Mouse (Mus musculus): ENCODE results near the gene Rnf212.

Rnf212 gene

DNA sequence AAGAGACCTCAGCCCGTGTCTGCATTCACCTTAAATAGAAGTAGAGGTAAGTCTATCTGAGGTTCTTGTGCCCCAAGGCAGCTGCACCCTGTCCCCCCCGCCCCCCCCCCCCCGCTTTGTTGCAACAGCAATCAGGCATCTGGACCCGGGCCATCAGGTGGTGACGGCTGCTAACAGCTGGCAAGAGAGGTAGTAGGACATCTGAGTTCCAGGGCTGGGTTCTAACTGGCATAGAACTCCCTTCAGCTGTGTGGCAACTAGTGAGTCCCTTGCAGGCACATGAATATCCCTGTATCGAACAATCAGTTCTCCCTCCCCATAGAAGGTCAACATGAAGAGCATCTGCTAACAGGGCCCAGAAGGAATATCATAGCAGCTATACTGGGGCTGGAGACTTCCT, 62.8 kb downstream of the Rnf212 start:
- DNase-seq = no peak

DNA sequence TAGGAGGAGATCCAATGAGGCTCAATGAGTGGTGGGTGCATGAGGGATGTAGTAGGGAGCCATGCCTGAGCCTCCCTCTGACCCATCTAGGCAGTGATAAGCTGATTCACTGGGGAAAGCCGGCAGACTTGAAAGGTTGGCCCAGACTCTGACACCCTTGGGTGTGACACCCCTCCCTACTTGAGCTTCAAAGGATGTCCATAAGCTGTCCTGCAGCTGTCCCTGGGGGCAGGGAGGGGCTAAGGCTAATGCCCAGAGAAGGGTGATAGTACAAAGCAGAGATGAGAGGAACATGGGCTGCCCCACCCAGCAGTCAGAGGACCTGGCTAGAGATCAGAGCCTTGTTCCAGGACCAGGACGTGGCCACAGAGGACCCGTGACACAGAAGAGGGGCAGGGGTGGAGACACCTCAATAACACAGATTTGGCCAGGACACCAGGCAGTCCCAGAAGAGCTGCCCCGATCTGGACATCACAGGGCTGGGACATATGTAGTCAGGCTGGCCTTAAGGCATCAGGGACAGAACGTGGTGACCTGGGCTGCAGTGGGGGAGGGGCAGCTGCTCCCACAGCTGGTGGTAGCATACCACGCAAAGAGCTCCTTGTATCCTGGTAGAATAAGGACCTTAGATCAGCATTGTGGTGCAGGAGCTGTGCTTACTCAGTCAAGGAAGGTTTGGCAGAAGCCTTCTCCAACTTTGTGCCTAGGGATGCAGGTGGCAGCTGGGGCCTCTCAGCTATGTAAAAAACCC, 65.6 kb downstream of the Rnf212 start:
- no peak for DNase-seq

DNA sequence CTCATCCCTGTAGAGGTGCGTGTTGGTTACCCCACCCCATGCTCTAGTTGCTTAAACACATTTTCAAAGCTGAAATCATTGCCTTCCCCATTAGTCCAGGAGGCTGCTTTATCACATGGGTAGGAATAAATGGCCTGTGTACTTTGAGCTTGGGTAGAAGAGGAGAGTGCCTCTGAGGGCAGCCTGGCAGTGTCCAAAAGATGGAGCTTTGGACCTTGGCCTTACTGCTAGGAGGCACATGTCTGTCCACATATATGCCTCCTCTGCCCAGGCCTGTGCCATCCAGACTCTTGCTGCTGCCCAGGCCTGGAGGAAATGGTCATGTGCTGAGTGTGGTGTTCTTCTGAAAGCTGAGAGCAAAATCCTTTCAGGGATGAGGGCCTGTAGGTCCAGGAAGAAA, 66.4 kb downstream of the Rnf212 start:
- DNase-seq = no peak

DNA sequence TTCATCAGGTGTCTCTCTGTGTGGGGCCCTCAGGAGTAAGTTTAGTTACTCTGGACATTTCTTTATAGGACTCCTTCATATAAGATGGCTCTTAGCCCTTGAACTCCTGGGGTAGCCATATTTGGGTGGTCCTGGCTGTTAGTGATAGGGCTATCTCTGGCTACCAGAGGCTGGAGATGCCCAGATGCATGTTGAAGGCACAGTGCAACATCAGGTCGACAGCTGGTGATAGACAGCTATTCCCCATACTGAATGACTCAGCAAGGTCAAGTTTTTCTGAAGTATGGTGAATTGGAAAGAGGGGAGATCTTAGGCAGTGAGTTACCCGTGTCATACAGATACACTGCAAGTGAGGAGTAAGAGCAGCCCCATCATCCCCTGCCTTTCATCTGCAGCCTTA, 67.0 kb downstream of the Rnf212 start:
- DNase-seq = no peak

DNA sequence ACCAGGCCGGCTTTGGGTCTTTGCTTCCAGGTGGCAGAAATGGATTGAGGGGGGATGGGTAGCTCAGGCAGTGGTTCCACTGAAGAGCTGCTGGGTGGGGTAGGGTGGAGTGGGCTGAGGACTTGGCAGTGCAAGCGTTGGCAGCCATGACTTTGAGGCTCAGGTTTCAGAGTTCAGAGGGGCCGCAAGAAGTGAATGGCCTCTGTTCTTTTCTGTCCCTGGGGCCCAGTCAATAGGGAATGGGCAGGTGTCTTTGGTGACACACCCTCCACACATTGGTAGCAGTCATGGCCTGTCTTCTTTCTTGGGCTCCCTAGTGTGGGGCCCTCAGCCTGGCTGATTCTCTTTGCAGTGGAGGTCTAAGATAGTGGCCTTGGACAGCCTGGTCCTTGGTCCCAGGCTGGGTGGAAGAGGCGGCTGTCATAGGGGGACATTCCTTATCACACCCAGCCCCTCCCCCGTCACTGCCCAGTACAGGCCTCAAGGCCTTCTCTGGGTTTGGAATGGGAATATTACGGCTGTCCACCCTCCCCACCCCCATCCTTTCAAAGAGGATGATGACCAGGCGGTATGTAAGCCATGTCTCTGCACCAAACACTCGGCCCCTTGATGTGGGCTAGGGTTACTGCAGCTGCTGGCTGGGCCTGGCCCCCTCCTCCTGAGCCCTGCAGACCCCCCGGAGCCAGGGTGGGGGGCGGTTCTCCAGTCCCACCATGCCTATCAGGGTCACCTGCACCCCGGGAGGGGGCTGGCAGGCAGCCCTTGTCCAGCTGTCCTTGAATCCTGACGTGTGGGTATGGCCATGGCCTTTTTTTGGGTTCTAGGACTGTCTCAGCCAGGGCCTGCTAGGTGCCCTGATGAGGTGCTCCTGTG, 70.8 kb downstream of the Rnf212 start:
- DNase-seq = no peak

DNA sequence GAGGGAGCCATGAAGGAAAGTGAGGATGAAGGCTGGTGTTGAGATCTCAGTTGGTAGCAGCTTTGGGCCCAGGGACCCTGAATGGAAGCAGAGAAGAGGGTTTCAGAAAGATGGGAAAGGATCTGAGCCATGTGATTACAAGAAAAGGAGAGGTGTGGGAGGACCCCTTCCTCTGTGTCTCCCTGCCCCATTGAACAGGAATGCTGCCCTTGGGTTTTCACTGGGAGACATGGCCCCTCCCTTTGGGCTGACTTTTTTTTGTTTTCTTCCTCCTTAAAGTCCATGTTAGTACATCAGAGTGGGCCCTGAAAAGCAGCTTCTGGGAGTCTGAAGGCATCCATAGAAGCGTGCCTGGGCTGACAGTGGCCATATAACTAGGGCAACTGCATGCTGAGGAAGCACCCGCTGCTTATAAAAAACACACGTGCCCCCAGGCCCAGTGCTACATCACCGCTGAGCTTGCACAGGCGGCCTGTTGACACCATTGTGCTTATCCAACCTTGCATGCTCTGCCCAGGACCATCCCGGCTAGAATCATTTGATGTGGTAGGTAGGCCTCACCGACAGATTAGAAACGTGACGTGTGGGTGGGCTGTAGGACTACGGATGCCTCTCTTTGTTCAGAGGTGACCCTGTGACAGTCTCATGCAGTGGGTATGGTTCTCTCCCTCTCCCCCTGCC, 73.3 kb downstream of the Rnf212 start:
- no peak for DNase-seq

DNA sequence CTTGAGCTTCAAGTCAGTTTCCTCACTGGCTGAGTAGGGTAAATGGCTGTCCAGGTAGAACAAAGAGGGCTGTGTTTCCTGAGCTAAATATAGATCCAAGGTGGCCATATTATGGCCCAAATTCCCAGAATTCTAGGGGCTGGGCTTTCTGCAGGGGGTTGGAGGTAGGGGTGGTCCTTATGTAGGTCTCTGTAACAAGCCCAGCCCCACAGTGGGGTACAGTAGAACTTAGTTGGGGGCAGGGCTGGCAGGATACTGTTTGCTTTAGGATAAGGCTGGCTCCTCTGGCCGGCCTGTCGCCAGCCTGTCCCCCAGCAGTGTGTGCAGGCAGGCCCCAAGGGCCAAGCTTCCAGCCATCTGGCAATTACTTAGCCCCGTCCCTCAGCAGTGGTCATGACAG, 74.4 kb downstream of the Rnf212 start:
- no peak for DNase-seq

DNA sequence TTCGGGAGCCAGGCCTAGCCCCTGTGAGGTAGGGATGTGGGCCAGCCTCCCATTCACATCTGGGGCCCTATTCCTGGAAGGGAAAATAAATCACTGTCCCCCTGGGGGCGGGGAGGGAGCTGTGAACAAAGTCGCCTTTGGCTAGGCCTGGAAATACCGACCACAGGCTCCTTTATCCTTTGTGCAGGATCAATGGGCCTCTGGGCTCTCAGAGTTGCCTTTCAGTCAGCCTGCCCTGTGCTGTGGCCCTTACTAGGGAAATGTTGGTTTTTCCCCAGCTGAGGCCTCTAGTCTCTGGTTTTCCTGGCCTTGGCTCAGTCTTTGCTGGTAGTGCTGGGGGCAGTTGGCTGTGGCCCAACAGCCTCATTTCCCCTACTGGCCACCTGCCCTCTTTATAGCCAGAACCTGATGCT, 77.4 kb downstream of the Rnf212 start:
- DNase-seq = peak; percentile 47

DNA sequence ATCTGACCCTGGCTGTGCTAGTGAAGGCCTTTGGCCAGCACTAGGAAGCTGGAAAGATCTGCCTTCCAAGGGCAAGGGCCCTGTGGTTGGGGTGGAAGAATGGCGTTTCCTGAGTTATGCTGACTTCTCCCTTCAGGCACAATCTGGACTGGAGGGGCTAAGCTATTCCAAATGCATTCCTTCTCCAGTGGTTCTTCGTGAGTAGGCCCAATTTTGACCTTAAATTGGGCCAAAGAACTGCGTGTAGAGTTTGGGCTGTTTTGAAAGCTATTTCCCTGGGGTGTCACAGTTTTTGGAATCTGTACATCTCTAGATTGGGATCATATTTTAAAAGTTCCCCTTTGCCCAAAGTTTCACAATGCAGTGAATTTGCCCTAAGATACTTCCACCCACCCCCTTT, 78.2 kb downstream of the Rnf212 start:
- DNase-seq = no peak

DNA sequence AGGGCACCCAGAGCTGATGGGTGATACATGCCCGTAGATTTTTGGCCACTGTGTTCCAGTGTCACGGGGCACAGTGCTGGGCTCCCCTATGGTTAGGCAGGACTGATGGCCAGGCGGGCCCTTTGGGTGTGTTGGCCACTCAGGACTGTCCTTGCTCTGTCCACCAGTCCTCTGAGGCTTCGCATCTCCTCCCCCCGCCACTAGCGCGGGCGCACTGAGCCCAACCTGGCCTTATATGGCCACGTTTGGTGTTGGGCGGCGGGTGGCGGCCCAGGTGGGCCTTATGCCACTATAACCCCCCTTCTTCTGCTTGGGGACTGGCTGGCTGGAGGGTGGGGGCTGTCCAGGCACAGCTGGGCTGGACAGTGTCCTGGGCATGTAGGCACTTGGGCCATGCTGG, 78.9 kb downstream of the Rnf212 start:
- DNase-seq = no peak

DNA sequence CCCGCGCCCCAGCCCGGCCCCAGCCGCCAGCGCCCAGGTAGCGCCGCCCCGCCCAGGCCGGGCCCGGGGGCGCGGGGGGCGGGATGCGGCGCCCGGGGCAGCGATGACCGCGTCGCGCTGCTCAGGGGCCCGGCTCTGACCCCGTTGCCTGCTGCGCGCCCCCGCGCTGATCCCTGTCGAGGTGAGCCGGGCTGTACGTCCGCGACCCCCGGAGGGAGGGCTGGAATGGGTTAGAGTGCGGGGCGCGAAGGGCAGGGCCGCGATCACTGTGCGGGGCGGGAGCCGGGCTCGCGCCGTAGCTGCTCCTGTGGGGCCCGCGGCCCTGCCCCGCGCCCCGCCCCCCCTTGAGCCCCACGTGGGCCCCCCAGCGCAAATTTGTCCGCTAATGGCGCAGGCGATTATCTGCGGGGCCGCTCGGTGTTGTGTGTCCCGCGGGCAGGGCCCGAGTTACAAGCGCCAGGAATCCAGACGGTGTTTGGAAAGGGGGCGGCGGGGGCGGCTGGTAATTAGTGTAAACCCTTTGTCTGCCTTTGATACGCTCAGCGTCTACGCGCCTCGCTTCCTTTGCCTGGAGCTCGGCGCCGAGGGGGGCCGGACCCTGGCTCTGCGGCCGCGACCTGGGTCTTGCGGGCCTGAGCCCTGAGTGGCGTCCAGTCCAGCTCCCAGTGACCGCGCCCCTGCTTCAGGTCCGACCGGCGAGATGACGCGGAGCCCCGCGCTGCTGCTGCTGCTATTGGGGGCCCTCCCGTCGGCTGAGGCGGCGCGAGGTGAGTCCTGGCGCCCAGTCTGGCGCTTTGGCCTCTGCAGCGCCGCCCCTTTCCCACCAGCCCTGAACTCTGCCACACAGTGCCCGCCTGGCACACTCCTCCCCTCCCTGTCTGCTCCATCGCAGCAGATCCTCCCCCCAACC, 80.2 kb downstream of the Rnf212 start:
- DNase-seq = no peak

DNA sequence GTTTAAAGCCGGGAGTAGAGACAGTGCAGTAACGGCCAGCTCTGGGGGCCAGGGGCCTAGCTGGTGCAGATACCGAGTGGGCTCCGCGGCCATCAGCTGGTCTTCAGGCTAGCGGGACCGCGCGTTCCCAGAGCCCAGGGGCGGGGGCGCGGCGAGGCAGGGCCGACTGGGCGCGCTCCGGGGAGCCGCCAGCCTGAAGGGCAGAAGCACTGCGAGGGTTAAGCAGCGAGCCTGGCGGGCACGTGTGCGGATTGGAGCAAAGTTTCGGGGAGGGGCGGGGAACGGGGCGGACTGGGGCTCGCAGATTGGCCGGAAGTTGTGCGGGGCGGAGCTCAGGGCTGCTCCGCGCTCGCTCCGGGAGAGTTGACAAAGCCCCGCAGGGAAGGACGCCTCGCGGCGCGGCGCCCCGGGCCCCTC, 80.9 kb downstream of the Rnf212 start:
- DNase-seq = peak; percentile 74

DNA sequence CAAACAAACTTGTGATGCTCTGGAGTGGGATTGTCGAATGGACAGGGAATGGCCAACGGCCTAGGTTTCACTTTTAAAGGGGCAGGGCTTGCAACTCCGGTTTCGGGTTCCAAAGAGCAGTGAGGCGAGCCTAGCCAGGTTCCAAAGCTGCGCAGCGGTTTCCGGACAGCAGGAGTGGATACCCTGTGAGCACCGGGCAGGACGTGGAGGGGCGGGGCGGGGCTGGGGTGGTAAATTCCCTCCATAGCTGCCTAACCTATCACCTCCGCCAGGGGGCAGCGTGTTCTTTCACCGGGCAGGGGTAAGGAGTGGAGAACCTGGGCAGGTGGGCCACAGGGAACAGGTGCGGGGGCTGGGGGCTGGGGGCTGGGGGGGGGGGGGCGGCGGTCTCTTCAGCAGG, 82.5 kb downstream of the Rnf212 start, which contains the start of gene Fgfrl1:
TSS of gene Fgfrl1 (plus strand) at position 112 of the 400 bp plus-strand sequence.
- no peak for DNase-seq

DNA sequence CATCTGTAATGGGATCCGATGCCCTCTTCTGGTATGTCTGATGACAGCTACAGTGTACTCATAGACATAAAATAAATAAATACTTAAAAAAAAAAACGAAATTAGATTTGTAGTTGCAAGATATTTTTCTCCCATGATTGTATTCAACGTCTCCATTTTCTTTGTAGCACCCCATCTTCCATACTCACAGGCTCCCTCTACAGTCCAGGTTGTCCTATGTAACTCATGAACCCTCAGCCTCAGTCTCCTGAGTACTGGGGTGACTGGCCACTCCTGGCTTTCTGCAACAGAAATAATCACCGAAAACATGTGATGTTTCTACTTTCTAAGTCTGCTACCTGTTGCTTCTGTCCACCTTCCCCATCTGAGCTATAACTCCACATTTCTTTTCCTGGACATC, 83.6 kb downstream of the Rnf212 start:
- no peak for DNase-seq

DNA sequence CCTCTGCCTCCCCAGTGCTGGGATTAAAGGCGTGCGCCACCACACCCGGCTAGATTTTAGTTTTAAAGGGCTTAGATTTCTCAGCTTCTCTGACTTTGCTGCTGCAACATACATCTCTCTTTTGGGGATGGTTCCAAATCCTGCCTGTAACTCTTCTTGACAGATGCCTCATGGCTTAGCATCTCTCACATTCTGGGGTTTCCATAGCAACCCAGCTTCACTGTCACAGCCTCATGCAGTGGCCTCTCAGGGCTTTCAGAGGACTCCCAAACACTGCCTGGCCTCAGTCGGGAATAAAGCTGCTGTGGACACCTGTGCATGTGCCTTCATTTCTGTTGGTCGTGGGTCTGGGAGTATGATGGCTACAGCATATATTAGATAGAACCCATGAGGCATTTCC, 85.7 kb downstream of the Rnf212 start:
- no peak for DNase-seq

DNA sequence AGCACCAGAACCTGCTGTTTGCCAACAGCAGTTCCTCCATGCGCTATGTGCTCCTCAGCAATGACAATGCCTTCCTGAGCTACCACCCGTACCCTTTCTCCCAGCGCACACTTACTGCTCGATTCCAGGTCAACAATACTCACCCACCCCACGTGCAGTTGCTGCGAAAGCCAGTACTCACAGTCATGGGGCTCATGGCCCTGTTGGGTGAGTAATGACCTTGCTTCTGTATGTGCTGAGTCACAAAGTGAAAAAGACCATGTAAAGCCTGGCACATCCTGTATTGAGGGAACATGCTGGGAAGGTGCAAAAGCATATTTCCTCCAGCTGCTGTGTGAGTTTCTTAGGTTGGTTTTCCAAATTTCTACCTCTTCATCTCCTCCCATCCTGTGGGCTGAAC, 93.9 kb downstream of the Rnf212 start:
- no peak for DNase-seq

DNA sequence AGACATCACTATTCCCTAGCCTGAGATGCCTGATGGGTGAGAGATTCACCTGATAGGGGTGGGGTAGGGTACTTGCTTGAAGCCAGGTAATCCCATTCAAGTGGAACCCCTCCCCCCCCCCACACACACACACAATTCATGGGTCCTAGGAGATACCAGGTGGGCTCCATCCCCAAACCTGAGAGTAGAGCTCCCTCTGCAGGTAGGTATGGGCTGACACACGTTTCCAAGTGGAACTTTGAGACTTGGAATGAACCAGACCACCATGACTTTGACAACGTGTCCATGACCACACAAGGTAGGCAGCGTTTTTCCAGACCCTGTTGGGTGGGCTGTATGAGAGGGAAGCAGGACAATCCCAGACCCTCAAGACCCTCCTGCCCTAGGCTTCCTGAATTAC, 94.9 kb downstream of the Rnf212 start:
- DNase-seq = no peak

All from right cerebral cortex, postnatal 25 days (tissue).